Mouse (Mus musculus): Measurements from ENCODE around the gene 1700102P08Rik. TPM values are rescaled to one million over a fixed set of nuclear protein-coding genes. Genes with fewer than 3 reads are reported as not detected.

The 1700102P08Rik gene
- polyA plus RNA-seq, 1 experiment from 2014 or later = 1.6 TPM

DNA sequence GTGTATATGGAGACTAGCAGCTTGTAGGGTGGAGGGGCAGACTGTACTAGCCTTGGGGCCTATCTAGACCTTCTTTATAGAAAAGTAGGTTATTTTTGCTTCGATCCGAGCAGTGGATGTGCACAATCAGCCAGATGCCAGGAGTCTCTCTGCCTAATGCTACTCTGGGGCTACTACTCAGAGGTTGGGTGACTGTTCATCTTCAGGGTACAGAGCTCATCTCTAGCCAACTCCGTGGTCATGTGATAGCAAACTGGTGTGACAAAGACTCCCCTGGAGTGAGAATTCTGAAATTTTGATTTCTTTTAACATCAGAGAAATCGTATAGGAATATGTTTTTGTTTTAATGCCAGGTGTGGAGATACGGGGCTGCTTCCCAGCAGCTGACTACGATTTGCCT, 60.3 kb downstream of the 1700102P08Rik start:
- 42% methylated on average over 6 of the region's 6 CpGs for WGBS
- Histone ChIP-seq H3K27ac (replicated peaks) (peak overlapping the region; percentile 83), H3K36me3 (peaks cover 9% of the 10 kb centered on the region; the same call in 1 of the 2 replicates), H3K9me3 (no peaks in the 10 kb centered on the region), H3K27me3 (no peaks in the 10 kb centered on the region), H3K9ac (replicated peaks) (peak overlapping the region; percentile 60), H3K4me1 (peaks cover 46% of the 10 kb centered on the region), H3K4me2 (replicated peaks) (peak overlapping the region; percentile 72), H3K4me3 (peak overlapping the region; percentile 51)
- ATAC-seq (replicated peaks) = peak; percentile 17; the same call in 1 of the 2 replicates

- H3K4me1 ChIP-seq = peaks cover 46% of the 10 kb centered on the region
- peak overlapping the region; percentile 51 for H3K4me3 ChIP-seq
- peak overlapping the region; percentile 72 for H3K4me2 ChIP-seq (replicated peaks)
- no peaks in the 10 kb centered on the region for H3K27me3 ChIP-seq
- 72% methylated on average over 4 of the region's 4 CpGs for WGBS
- H3K9me3 ChIP-seq = no peaks in the 10 kb centered on the region
- H3K27ac ChIP-seq (replicated peaks) = peak overlapping the region; percentile 83
- peak overlapping the region; percentile 60 for H3K9ac ChIP-seq (replicated peaks)
- peaks cover 4% of the 10 kb centered on the region; the same call in 1 of the 2 replicates for H3K36me3 ChIP-seq
- no peak for ATAC-seq (replicated peaks)
These were observed 60.9 kb downstream of the 1700102P08Rik start for GRCm38 (mm10) chr9:108453458-108453857.

DNA sequence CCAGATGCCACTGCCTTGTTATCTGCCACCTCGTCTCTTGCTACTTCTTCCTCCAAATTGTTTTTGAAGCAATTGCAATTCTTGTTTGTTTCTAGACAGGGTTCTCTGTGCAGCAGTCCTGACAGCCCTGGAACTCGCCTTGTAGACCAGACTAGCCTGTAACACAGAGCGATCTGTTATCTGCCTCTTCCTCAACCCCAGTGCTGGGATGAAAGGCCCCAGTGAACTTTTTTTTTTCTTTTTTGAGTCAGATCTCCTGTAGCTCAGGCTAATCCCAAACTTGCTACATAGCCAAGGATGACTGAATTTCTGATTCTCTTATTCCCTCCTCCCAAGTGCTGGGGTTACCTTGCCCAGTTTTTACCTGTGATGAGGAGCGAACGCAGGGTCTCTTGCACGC, 61.8 kb downstream of the 1700102P08Rik start:
- no peak overlapping the region for H3K27ac ChIP-seq (replicated peaks)
- WGBS = 86% methylated on average over 6 of the region's 6 CpGs
- no peak for ATAC-seq (replicated peaks)
- H3K4me1 ChIP-seq = peaks cover 37% of the 10 kb centered on the region
- no peak overlapping the region for H3K4me3 ChIP-seq
- H3K36me3 ChIP-seq = no peaks in the 10 kb centered on the region
- H3K9me3 ChIP-seq = no peaks in the 10 kb centered on the region
- H3K4me2 ChIP-seq (replicated peaks) = no peak overlapping the region
- H3K27me3 ChIP-seq = no peaks in the 10 kb centered on the region
- H3K9ac ChIP-seq (replicated peaks) = no peak overlapping the region

GRCm38 (mm10) chr9:108455747-108456571, 63.4 kb downstream of the 1700102P08Rik start:
- peaks cover 25% of the 10 kb centered on the region for H3K4me1 ChIP-seq
- ATAC-seq (replicated peaks) = no peak
- H3K27ac ChIP-seq (replicated peaks) = no peak overlapping the region
- no peak overlapping the region for H3K4me3 ChIP-seq
- H3K27me3 ChIP-seq = no peaks in the 10 kb centered on the region
- H3K9me3 ChIP-seq = no peaks in the 10 kb centered on the region
- H3K36me3 ChIP-seq = no peaks in the 10 kb centered on the region
- no peak overlapping the region for H3K4me2 ChIP-seq (replicated peaks)
- 81% methylated on average over 12 of the region's 12 CpGs for WGBS
- H3K9ac ChIP-seq (replicated peaks) = no peak overlapping the region

DNA sequence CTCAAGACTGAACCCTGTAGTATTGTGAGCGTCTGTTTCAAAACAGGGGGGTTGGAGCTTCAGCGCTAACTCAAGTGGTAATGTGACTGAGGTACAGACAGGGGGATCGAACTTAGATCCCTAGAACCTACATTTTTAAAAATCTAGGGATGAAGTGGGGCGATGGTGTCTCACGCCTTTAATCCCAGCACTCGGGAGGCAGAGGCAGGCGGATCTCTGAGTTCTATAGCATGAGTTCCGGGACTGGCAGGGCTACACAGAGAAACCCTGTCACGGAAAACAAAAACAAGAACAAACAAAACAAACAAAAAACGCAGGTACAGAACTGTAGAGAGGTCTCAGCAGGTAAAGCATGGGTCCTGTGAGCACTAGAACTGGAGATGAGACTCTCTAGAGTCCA, 64.3 kb downstream of the 1700102P08Rik start:
- WGBS = 86% methylated on average over 10 of the region's 10 CpGs
- Histone ChIP-seq H3K9ac (replicated peaks) (no peak overlapping the region), H3K36me3 (no peaks in the 10 kb centered on the region), H3K4me1 (peaks cover 24% of the 10 kb centered on the region), H3K9me3 (no peaks in the 10 kb centered on the region), H3K4me3 (no peak overlapping the region), H3K4me2 (replicated peaks) (no peak overlapping the region), H3K27me3 (no peaks in the 10 kb centered on the region), H3K27ac (replicated peaks) (no peak overlapping the region)
- ATAC-seq (replicated peaks) = no peak

DNA sequence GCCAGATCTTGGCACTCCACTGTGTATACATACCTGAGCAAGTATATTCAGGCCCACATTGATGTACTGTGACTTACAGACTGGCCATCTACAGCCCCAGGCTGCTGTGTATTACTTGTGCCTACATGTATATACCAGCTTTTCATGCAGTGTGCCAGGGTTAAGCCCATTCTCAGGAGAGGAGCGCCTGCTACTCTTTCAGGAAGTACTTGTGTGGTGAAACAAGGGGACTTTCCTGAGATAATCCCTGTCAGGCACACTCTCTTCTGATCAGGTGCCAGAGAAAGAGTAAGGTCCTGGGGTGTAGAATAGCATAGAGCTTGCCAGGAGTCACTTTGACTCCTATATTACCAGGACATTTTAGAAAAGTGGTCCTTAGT, 67.3 kb downstream of the 1700102P08Rik start:
- peaks cover 20% of the 10 kb centered on the region for H3K36me3 ChIP-seq
- H3K4me1 ChIP-seq = peaks cover 15% of the 10 kb centered on the region
- peak; percentile 27; the same call in 1 of the 2 replicates for ATAC-seq (replicated peaks)

More for the DNA sequence above, 67.3 kb downstream of the 1700102P08Rik start:
- H3K27ac ChIP-seq (replicated peaks) = peak overlapping the region; percentile 67
- peak overlapping the region; percentile 85 for H3K4me2 ChIP-seq (replicated peaks)
- 86% methylated on average over 1 of the region's 1 CpGs for WGBS
- no peak overlapping the region for H3K9ac ChIP-seq (replicated peaks)
- H3K9me3 ChIP-seq = no peaks in the 10 kb centered on the region
- peak overlapping the region; percentile 93 for H3K4me3 ChIP-seq
- no peaks in the 10 kb centered on the region for H3K27me3 ChIP-seq

Other genes with a start within 250 kb of the 1700102P08Rik start
- 7.3 and 7.9 TPM in 2 replicates for gene Bsn, start 202.4 kb upstream of the 1700102P08Rik start, polyA plus RNA-seq (2015; fragmentation: Nextera tagmentation; extraction: Ambion mirVana)
- gene Dag1, start 128.8 kb upstream of the 1700102P08Rik start, polyA plus RNA-seq (2015; fragmentation: Nextera tagmentation; extraction: Ambion mirVana) = 53.5 and 53.6 TPM in 2 replicates
- 120 and 133 TPM in 2 replicates for gene Nicn1, start 102.4 kb upstream of the 1700102P08Rik start, polyA plus RNA-seq (2015; fragmentation: Nextera tagmentation; extraction: Ambion mirVana)
- 23.8 and 24.5 TPM in 2 replicates for gene Amt, start 96.0 kb upstream of the 1700102P08Rik start, polyA plus RNA-seq (2015; fragmentation: Nextera tagmentation; extraction: Ambion mirVana)
- gene Rhoa, start 86.7 kb upstream of the 1700102P08Rik start, polyA plus RNA-seq (2015; fragmentation: Nextera tagmentation; extraction: Ambion mirVana) = 296 and 306 TPM in 2 replicates
- gene Tcta, start 86.6 kb upstream of the 1700102P08Rik start, polyA plus RNA-seq (2015; fragmentation: Nextera tagmentation; extraction: Ambion mirVana) = 35.2 and 36.6 TPM in 2 replicates
- gene Gpx1, start 53.9 kb upstream of the 1700102P08Rik start, polyA plus RNA-seq (2015; fragmentation: Nextera tagmentation; extraction: Ambion mirVana) = 383 and 395 TPM in 2 replicates
- 138 and 140 TPM in 2 replicates for gene Usp4, start 45.0 kb upstream of the 1700102P08Rik start, polyA plus RNA-seq (2015; fragmentation: Nextera tagmentation; extraction: Ambion mirVana)
- gene Ccdc36, start 35.7 kb downstream of the 1700102P08Rik start, polyA plus RNA-seq (2015; fragmentation: Nextera tagmentation; extraction: Ambion mirVana) = 0.93 and 1.0 TPM in 2 replicates
- not detected in 2 replicates for gene BC048562, start 43.7 kb downstream of the 1700102P08Rik start, polyA plus RNA-seq (2015; fragmentation: Nextera tagmentation; extraction: Ambion mirVana)
- gene Ccdc71, start 67.7 kb downstream of the 1700102P08Rik start, polyA plus RNA-seq (2015; fragmentation: Nextera tagmentation; extraction: Ambion mirVana) = 60.9 and 61.6 TPM in 2 replicates
- gene Klhdc8b, start 68.8 kb downstream of the 1700102P08Rik start, polyA plus RNA-seq (2015; fragmentation: Nextera tagmentation; extraction: Ambion mirVana) = 55.7 and 62.2 TPM in 2 replicates
- gene Lamb2, start 86.9 kb downstream of the 1700102P08Rik start, polyA plus RNA-seq (2015; fragmentation: Nextera tagmentation; extraction: Ambion mirVana) = 15.7 and 18.8 TPM in 2 replicates
- gene Usp19, start 97.8 kb downstream of the 1700102P08Rik start, polyA plus RNA-seq (2015; fragmentation: Nextera tagmentation; extraction: Ambion mirVana) = 90.1 and 95.4 TPM in 2 replicates
- gene Qars, start 114.9 kb downstream of the 1700102P08Rik start, polyA plus RNA-seq (2015; fragmentation: Nextera tagmentation; extraction: Ambion mirVana) = 70.1 and 72.6 TPM in 2 replicates
- gene Qrich1, start 124.0 kb downstream of the 1700102P08Rik start, polyA plus RNA-seq (2015; fragmentation: Nextera tagmentation; extraction: Ambion mirVana) = 146 and 148 TPM in 2 replicates
- 117 and 125 TPM in 2 replicates for gene Impdh2, start 167.5 kb downstream of the 1700102P08Rik start, polyA plus RNA-seq (2015; fragmentation: Nextera tagmentation; extraction: Ambion mirVana)
- gene Ndufaf3, start 174.6 kb downstream of the 1700102P08Rik start, polyA plus RNA-seq (2015; fragmentation: Nextera tagmentation; extraction: Ambion mirVana) = 68.7 and 81.0 TPM in 2 replicates
- 253 and 263 TPM in 2 replicates for gene Dalrd3, start 177.1 kb downstream of the 1700102P08Rik start, polyA plus RNA-seq (2015; fragmentation: Nextera tagmentation; extraction: Ambion mirVana)
- gene Wdr6, start 185.9 kb downstream of the 1700102P08Rik start, polyA plus RNA-seq (2015; fragmentation: Nextera tagmentation; extraction: Ambion mirVana) = 219 and 235 TPM in 2 replicates
- 19.2 and 23.1 TPM in 2 replicates for gene P4htm, start 204.9 kb downstream of the 1700102P08Rik start, polyA plus RNA-seq (2015; fragmentation: Nextera tagmentation; extraction: Ambion mirVana)

All from forebrain, embryonic 15.5 days (tissue).